Mouse (Mus musculus) mammary gland, adult 2 months (tissue): ENCODE data around the gene Ttll11. TPM values are rescaled to one million over a fixed set of nuclear protein-coding genes. Genes with fewer than 3 reads are reported as not detected.

Experiments used
- polyA plus RNA-seq: library from polyadenylated mRNA; depleted of rRNA; stranded (reverse); fragments of >200 nt; gene quantifications from 2 replicates; pipeline ENCODE4 v1.2.3, GENCODE M21; 2012; ENCODE audit warnings: low replicate concordance; rRNA removed

The Ttll11 gene
- polyA plus RNA-seq, result 1.2 and 1.5 TPM in 2 replicates

GRCm38 (mm10) chr2:35979644-35980021, at the start of gene Ttll11:
Gene Ttll11, minus strand, starts transcription at chr2:35979913.

Other genes starting within 250 kb of the Ttll11 start
- 67.3 and 104 TPM in 2 replicates for gene Ndufa8, start 69.5 kb upstream of the Ttll11 start, polyA plus RNA-seq
- 0.37 TPM in 1 of 2 replicates, not detected in the other for gene Morn5, start 69.5 kb upstream of the Ttll11 start, polyA plus RNA-seq
- gene Lhx6, start 125.5 kb upstream of the Ttll11 start, polyA plus RNA-seq, result 4.5 and 7.3 TPM in 2 replicates
- gene Mrrf, start 156.5 kb upstream of the Ttll11 start, polyA plus RNA-seq, result 27.4 and 42.5 TPM in 2 replicates
- 5.8 and 18.2 TPM in 2 replicates for gene Rbm18, start 156.9 kb upstream of the Ttll11 start, polyA plus RNA-seq